Mouse (Mus musculus) forebrain, embryonic 11.5 days (tissue): ENCODE data around the gene Lpp. TPM values are rescaled to one million over a fixed set of nuclear protein-coding genes. Genes with fewer than 3 reads are reported as not detected.
A peak's percentile ranks its signal among the peaks of the same experiment; 100 is the strongest.

Experiments used
- ATAC-seq: fragments of 200-750 bp; cut with Nextera tagmentation; replicated peaks from 2 replicates; pipeline ENCODE4 v1.8.0; 2017; ENCODE audit warnings: moderate TSS enrichment; ENCODE audit not compliant: low FRiP score
- DNase-seq: peaks from one replicate; pipeline ENCODE4 v3.0.0-alpha.2; 2017; ENCODE audit warnings: low spot score
- H3K27ac ChIP-seq: fragments of 300-500 bp; sonication (generic); 2 replicates; pipeline ENCODE4 v1.5.1; 2014; ENCODE audit warnings: low read depth, low read length
- H3K27me3 ChIP-seq: fragments of 300-500 bp; sonication (generic); 2 replicates; pipeline ENCODE4 v1.6.1; 2014; ENCODE audit warnings: mild to moderate bottlenecking, low read length, mixed read lengths; ENCODE audit not compliant: control insufficient read depth, insufficient read depth
- H3K36me3 ChIP-seq: fragments of 300-500 bp; sonication (generic); 2 replicates; pipeline ENCODE4 v1.6.1; 2014; ENCODE audit warnings: mild to moderate bottlenecking, low read length, moderate library complexity, mixed read lengths; ENCODE audit not compliant: control insufficient read depth, insufficient read depth
- H3K4me1 ChIP-seq: fragments of 300-500 bp; sonication (generic); replicated peaks from 2 replicates; pipeline ENCODE4 v1.6.1; 2014; ENCODE audit warnings: low read length, mixed read lengths; ENCODE audit not compliant: control insufficient read depth, insufficient read depth
- H3K4me2 ChIP-seq: fragments of 300-500 bp; sonication (generic); 2 replicates; pipeline ENCODE4 v1.6.1; 2014; ENCODE audit warnings: low read depth, mild to moderate bottlenecking, low read length, moderate library complexity, mixed read lengths; ENCODE audit not compliant: severe bottlenecking
- H3K4me3 ChIP-seq: fragments of 300-500 bp; sonication (generic); 2 replicates; pipeline ENCODE4 v1.5.1; 2014; ENCODE audit warnings: low read depth, low read length
- H3K9ac ChIP-seq: fragments of 300-500 bp; sonication (generic); 2 replicates; pipeline ENCODE4 v1.6.1; 2014; ENCODE audit warnings: low read length
- H3K9me3 ChIP-seq: fragments of 300-500 bp; sonication (generic); 2 replicates; pipeline ENCODE4 v1.6.1; 2016; ENCODE audit warnings: low read length, mixed read lengths; ENCODE audit not compliant: control insufficient read depth
- WGBS: fragments of 180-500 bp; shearing (Covaris S2); extraction: QIAGEN DNeasy Blood & Tissue Kit; methylation state at CpG from one replicate; pipeline ENCODE4 v1.1.7; 2014; 5-methylcytosine and 5-hydroxymethylcytosine counted together
- polyA plus RNA-seq: library from polyadenylated mRNA; unstranded; fragments of >200 nt; fragmentation: Nextera tagmentation; extraction: Ambion mirVana; gene quantifications from 2 replicates; pipeline ENCODE4 v1.2.1, GENCODE M21; 2014

The Lpp gene
- polyA plus RNA-seq, 1 experiment from 2014 or later: 22.1 TPM

DNA sequence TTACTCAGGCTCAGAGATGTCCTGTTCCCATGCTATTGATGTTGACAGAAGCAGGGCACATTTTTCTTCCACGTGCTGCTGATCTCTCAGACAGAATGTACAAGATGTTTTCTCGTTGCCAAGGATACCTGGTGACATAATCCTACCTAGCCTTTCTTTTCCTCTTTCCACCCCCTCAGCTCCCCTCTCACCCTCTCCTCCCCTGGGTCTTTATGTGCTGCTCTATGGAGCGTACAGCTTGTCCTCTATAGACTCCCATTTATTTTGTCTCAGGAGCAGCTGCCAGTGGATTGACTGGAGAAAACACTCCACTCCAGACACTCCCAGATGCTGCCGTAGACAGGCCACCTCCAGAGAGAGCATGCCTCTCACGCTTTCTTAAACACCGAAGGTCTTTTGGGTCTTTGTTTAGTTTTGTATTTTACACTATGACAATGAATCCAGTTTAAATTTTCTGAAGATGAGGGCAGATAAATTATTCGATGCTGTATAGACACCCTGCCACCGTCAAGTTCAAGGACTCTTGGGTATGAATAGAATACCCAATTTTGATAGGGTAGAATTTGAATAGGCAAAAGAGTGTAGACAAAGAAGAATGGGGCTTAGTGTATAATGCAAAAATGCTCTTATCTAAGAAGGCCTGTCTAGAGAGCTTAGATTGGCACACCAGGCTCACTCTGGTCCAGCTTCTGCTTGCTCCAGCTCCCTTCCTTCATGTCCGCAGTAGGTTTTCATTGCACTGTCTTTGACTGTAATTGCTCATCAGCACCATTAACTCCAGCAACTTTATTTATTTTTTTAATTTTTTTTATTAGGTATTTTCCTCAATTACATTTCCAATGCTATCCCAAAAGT lies 548.2 kb downstream of the Lpp start:
- Histone ChIP-seq H3K4me3 (no peak overlapping the region), H3K27ac (no peak overlapping the region), H3K9ac (no peak overlapping the region), H3K4me2 (no peak overlapping the region), H3K27me3 (no peaks in the 10 kb centered on the region), H3K36me3 (no peaks in the 10 kb centered on the region), H3K4me1 (no peaks in the 10 kb centered on the region; the same call in 1 of the 2 replicates), H3K9me3 (no peaks in the 10 kb centered on the region)
- peak; percentile 89 for ATAC-seq
- DNase-seq: no peak
- WGBS: 36% methylated on average over 9 of the region's 9 CpGs

DNA sequence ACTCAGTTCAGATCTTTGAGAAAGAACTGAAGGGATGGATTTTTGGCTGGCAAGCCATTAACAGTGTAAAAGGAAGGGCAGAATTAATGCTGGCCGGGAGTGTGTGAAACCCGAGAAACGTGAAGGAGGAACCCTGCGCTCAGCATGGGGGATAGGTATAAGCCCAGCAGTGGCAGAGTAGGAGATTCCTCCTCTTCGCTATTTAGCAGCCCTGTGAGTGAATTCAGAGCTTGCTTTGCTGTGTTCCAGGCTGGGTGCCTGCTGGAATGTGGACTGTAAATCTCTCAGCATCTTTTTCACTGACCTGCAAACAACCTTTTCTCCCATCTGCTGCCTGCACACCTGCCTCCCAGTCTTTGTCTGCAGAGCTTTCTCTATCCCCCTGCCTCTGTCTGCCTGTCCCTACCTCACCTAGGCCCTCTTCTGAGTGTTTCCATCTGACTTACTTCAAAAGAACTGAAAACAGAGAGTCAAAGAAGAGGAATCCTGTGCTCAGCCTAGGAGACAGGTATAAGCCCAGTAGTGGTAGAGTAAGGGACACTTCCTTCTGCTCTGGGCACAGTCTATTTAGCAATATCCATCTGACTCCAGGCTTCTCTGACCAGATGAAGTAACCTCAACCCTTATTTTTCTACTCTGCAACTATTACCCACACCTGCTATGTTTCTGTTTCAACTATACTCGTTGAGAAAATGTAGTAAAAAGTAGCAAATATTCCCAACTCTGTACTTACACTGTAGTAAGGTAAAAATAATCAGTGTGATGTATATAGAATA lies 550.4 kb downstream of the Lpp start:
- no peaks in the 10 kb centered on the region for H3K9me3 ChIP-seq
- 27% methylated on average over 6 of the region's 6 CpGs for WGBS
- DNase-seq: no peak
- H3K4me1 ChIP-seq: no peaks in the 10 kb centered on the region; the same call in 1 of the 2 replicates
- H3K9ac ChIP-seq: no peak overlapping the region
- no peaks in the 10 kb centered on the region for H3K27me3 ChIP-seq
- H3K4me2 ChIP-seq: no peak overlapping the region
- H3K36me3 ChIP-seq: no peaks in the 10 kb centered on the region
- no peak overlapping the region for H3K4me3 ChIP-seq
- H3K27ac ChIP-seq: no peak overlapping the region
- no peak for ATAC-seq

DNA sequence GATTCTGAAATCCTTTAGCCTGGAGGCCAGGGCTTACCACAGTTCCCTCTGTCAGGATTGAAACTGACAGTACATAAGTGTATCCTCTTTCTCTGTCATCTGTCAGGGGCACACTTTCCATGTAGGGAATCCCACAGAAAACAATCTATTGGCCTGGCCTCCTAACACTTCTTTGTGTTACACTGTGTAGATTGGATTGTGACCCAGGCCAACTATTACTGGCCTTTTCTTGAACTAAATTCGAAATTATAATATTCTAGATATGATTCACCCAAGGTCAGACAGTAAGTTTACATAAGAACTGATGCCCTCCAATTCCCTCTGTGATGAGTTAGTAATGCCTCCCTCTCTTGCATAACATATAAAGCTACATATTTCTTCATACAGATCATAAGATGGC lies 553.0 kb downstream of the Lpp start:
- ATAC-seq: no peak
- DNase-seq: no peak
- WGBS: 66% methylated on average over 1 of the region's 1 CpGs

DNA sequence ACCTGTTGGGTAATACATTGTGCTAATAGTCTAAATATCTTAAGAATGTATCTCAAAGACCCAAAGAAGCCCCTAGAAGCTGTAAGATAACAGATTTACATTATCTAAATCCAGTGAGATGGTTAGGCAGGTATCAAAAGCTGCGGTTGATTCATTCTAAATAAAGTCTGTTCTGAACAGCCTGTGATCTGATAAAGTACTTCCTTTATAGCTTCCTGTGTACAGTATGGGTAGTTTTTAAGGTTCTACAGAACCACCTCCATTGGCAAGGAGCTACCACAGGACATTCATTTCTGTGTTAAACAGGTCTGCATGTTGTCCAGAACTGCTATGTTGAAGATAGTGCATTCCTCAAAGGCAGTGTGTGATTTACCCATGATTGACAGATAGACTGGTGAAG lies 554.2 kb downstream of the Lpp start:
- H3K4me3 ChIP-seq: no peak overlapping the region
- no peaks in the 10 kb centered on the region for H3K36me3 ChIP-seq
- no peak overlapping the region for H3K4me2 ChIP-seq
- ATAC-seq: no peak
- no peaks in the 10 kb centered on the region for H3K4me1 ChIP-seq
- DNase-seq: no peak
- H3K27me3 ChIP-seq: no peaks in the 10 kb centered on the region
- no peaks in the 10 kb centered on the region for H3K9me3 ChIP-seq
- 95% methylated on average over 1 of the region's 1 CpGs for WGBS
- no peak overlapping the region for H3K9ac ChIP-seq
- H3K27ac ChIP-seq: no peak overlapping the region

More for the DNA sequence above, 553.0 kb downstream of the Lpp start:
- Histone ChIP-seq H3K9me3 (no peaks in the 10 kb centered on the region), H3K27me3 (no peaks in the 10 kb centered on the region), H3K9ac (no peak overlapping the region), H3K4me1 (no peaks in the 10 kb centered on the region; the same call in 1 of the 2 replicates), H3K4me2 (no peak overlapping the region), H3K27ac (no peak overlapping the region), H3K36me3 (no peaks in the 10 kb centered on the region), H3K4me3 (no peak overlapping the region)

DNA sequence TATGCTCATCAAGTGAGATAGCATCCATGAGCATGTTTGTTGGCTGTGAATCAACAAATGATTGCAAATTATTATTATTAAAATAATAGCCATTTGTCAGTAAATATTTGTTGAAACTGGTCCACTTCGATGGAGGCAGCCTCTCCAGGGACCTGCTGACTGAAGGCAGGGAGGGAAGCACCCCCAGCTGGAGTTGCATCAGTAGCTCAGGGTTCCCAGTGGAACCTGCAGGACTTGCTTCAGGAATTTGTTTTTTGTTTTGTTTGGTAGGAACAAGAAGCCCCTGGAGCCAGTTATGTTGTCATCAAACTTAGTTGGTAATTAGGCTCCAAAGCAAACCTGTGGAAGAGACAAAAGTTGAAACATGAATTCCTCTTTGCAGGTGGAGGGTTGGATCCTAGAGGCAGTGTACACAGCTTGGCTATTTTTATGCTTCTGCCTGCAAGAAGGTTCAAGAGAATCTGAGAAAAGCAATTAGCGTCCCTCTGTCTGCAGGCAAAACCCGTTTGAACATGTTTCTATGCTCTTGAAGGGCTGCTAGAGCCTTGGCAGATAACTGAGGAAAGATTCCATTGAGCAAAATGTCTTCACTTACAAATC lies 554.9 kb downstream of the Lpp start:
- WGBS: 65% methylated on average over 3 of the region's 3 CpGs
- H3K27ac ChIP-seq: no peak overlapping the region

DNA sequence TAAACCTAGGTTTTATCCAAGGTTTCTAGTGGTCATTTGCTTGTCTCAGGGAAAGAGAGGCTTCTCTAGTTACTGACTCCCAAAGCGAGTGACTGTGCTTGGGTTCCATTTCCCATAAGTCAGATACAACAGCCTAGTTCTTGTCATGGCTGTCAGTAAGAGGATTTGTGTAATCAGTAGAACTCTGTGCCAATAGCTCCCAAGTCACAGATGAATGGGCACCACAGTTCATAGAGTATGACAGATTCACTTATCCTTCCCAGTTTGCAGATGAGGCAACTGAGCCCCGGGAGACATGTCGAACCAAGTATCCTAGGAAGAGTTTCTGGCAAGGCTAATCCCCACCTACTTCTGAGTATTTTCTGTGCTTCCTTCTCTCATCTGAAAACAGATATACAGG lies 556.0 kb downstream of the Lpp start:
- WGBS: 87% methylated on average over 3 of the region's 3 CpGs
- no peak overlapping the region for H3K9ac ChIP-seq
- no peaks in the 10 kb centered on the region for H3K9me3 ChIP-seq
- DNase-seq (no peak), ATAC-seq (no peak)
- no peak overlapping the region for H3K27ac ChIP-seq
- H3K4me1 ChIP-seq: no peaks in the 10 kb centered on the region
- H3K36me3 ChIP-seq: no peaks in the 10 kb centered on the region
- no peak overlapping the region for H3K4me2 ChIP-seq
- no peak overlapping the region for H3K4me3 ChIP-seq
- no peaks in the 10 kb centered on the region for H3K27me3 ChIP-seq

More for the DNA sequence above, 554.9 kb downstream of the Lpp start:
- no peak overlapping the region for H3K4me2 ChIP-seq
- no peaks in the 10 kb centered on the region for H3K36me3 ChIP-seq
- ATAC-seq: no peak
- no peaks in the 10 kb centered on the region for H3K4me1 ChIP-seq
- no peak for DNase-seq
- H3K9me3 ChIP-seq: no peaks in the 10 kb centered on the region
- H3K27me3 ChIP-seq: no peaks in the 10 kb centered on the region
- no peak overlapping the region for H3K4me3 ChIP-seq
- no peak overlapping the region for H3K9ac ChIP-seq

DNA sequence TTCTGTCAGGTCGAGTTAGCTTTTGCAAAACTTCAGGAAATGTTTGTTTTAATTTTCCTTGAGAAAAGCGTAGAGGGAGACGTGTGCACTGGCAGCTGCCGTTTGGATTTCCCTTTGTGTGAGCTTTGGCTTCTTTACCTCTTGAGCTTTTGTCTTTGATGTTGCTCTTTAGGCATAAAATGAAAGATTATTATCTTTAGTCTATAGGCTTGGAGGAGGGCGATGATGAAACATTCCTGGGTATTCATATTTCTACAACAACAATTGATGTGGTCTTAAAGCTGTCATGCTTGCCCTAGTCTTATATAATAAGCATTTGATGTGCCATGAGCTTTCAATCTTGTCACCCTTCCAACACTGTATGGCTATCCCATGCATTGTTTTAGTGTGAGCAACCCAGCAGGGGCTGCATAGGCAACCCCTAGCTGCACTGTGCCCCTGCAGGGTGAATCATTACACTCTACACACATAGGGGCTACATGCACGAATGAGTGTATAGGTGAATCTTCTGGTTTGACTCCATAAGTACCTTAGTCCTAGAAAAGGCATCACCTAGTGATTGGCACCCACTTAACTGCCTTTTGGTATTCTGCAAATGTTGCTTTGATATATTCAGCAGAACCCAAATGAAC lies 556.9 kb downstream of the Lpp start:
- WGBS: 66% methylated on average over 6 of the region's 6 CpGs
- no peaks in the 10 kb centered on the region for H3K9me3 ChIP-seq
- H3K4me3 ChIP-seq: no peak overlapping the region
- H3K27ac ChIP-seq: no peak overlapping the region
- ATAC-seq: no peak
- no peaks in the 10 kb centered on the region for H3K4me1 ChIP-seq
- H3K4me2 ChIP-seq: no peak overlapping the region
- H3K36me3 ChIP-seq: no peaks in the 10 kb centered on the region
- DNase-seq: no peak
- no peaks in the 10 kb centered on the region for H3K27me3 ChIP-seq
- no peak overlapping the region for H3K9ac ChIP-seq

DNA sequence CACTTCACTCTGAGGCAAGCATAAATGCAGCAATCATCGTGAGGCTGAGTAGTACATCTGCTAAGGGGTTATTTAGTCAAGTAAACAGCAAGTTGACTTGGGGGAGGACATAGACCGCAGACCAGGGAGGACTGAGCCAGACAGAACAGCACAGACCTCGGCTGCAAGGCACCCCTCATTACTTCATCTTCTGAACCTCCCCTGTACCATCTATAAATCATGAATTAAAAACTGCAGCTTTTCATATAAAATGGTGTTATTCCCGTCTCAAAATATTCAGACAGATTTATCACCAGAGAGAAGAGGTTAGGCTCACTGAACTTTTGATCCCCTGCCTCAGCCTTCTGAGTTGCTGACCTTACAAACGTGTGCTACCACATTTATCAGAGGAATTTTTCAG lies 558.6 kb downstream of the Lpp start:
- no peak overlapping the region for H3K9ac ChIP-seq
- DNase-seq: no peak
- WGBS: 80% methylated on average over 5 of the region's 5 CpGs
- H3K9me3 ChIP-seq: no peaks in the 10 kb centered on the region
- H3K36me3 ChIP-seq: no peaks in the 10 kb centered on the region
- H3K4me1 ChIP-seq: no peaks in the 10 kb centered on the region
- no peak for ATAC-seq
- H3K27ac ChIP-seq: no peak overlapping the region
- no peaks in the 10 kb centered on the region for H3K27me3 ChIP-seq
- no peak overlapping the region for H3K4me3 ChIP-seq
- H3K4me2 ChIP-seq: no peak overlapping the region
